Mouse (Mus musculus): Measurements from ENCODE around the gene Dcun1d1. TPM values are rescaled to one million over a fixed set of nuclear protein-coding genes. Genes with fewer than 3 reads are reported as not detected.

Gene Dcun1d1
- polyA plus RNA-seq, 1 experiment = 28.0 TPM

- Histone ChIP-seq H3K27ac (ENCODE audit: control insufficient read depth, insufficient read depth, low read depth, low read length, poor library complexity) (no peak overlapping the region), H3K4me3 (replicated peaks; ENCODE audit: control insufficient read depth, low read depth, low read length) (no peak overlapping the region), H3K4me1 (ENCODE audit: control insufficient read depth, insufficient read depth, low read length) (peaks cover 3% of the 10 kb centered on the region; the same call in 1 of the 2 replicates)
- TF ChIP-seq POLR2A (IDR thresholded peaks at IDR 0.05; ENCODE audit: borderline replicate concordance, control insufficient read depth, low read depth, low read length) = no peak
- TF ChIP-seq CTCF (IDR thresholded peaks at IDR 0.05; ENCODE audit: control insufficient read depth, insufficient read depth, low read length) = no peak
- 12% methylated on average over 4 of the region's 4 CpGs for WGBS
Observed at GRCm38 (mm10) chr3:35964928-35965327, 27.7 kb upstream of the Dcun1d1 start.

- Histone ChIP-seq H3K4me1 (ENCODE audit: control insufficient read depth, insufficient read depth, low read length) (peaks cover 3% of the 10 kb centered on the region; the same call in 1 of the 2 replicates), H3K4me3 (replicated peaks; ENCODE audit: control insufficient read depth, low read depth, low read length) (no peak overlapping the region), H3K27ac (ENCODE audit: control insufficient read depth, insufficient read depth, low read depth, low read length, poor library complexity) (no peak overlapping the region)
- WGBS = 81% methylated on average over 5 of the region's 5 CpGs
- TF ChIP-seq CTCF (IDR thresholded peaks at IDR 0.05; ENCODE audit: control insufficient read depth, insufficient read depth, low read length) (no peak), POLR2A (IDR thresholded peaks at IDR 0.05; ENCODE audit: borderline replicate concordance, control insufficient read depth, low read depth, low read length) (no peak)
Observed at GRCm38 (mm10) chr3:35963921-35964320, 26.7 kb upstream of the Dcun1d1 start.

- Histone ChIP-seq H3K27ac (ENCODE audit: control insufficient read depth, insufficient read depth, low read depth, low read length, poor library complexity) (no peak overlapping the region), H3K4me3 (replicated peaks; ENCODE audit: control insufficient read depth, low read depth, low read length) (no peak overlapping the region), H3K4me1 (ENCODE audit: control insufficient read depth, insufficient read depth, low read length) (peaks cover 3% of the 10 kb centered on the region; the same call in 1 of the 2 replicates)
- TF ChIP-seq POLR2A (IDR thresholded peaks at IDR 0.05; ENCODE audit: borderline replicate concordance, control insufficient read depth, low read depth, low read length) (no peak), CTCF (IDR thresholded peaks at IDR 0.05; ENCODE audit: control insufficient read depth, insufficient read depth, low read length) (no peak)
- 85% methylated on average over 4 of the region's 4 CpGs for WGBS
Observed at GRCm38 (mm10) chr3:35963401-35963800, 26.2 kb upstream of the Dcun1d1 start.

- peaks cover 3% of the 10 kb centered on the region; the same call in 1 of the 2 replicates for H3K4me1 ChIP-seq (ENCODE audit: control insufficient read depth, insufficient read depth, low read length)
- no peak overlapping the region for H3K4me3 ChIP-seq (replicated peaks; ENCODE audit: control insufficient read depth, low read depth, low read length)
- TF ChIP-seq CTCF (IDR thresholded peaks at IDR 0.05; ENCODE audit: control insufficient read depth, insufficient read depth, low read length) = peak; percentile 17; the same call in 1 of the 2 replicates
- TF ChIP-seq POLR2A (IDR thresholded peaks at IDR 0.05; ENCODE audit: borderline replicate concordance, control insufficient read depth, low read depth, low read length) = no peak
- no peak overlapping the region for H3K27ac ChIP-seq (ENCODE audit: control insufficient read depth, insufficient read depth, low read depth, low read length, poor library complexity)
- WGBS = 82% methylated on average over 5 of the region's 5 CpGs
Observed at GRCm38 (mm10) chr3:35962967-35963366, 25.7 kb upstream of the Dcun1d1 start.

GRCm38 (mm10) chr3:35957230-35957629, 20.0 kb upstream of the Dcun1d1 start:
- Histone ChIP-seq H3K4me3 (replicated peaks; ENCODE audit: control insufficient read depth, low read depth, low read length) (no peak overlapping the region), H3K27ac (ENCODE audit: control insufficient read depth, insufficient read depth, low read depth, low read length, poor library complexity) (no peak overlapping the region), H3K4me1 (ENCODE audit: control insufficient read depth, insufficient read depth, low read length) (no peaks in the 10 kb centered on the region)
- WGBS = 90% methylated on average over 3 of the region's 3 CpGs
- TF ChIP-seq POLR2A (IDR thresholded peaks at IDR 0.05; ENCODE audit: borderline replicate concordance, control insufficient read depth, low read depth, low read length) = no peak
- no peak for TF ChIP-seq CTCF (IDR thresholded peaks at IDR 0.05; ENCODE audit: control insufficient read depth, insufficient read depth, low read length)

GRCm38 (mm10) chr3:35954901-35955575, 17.8 kb upstream of the Dcun1d1 start:
- no peak overlapping the region for H3K27ac ChIP-seq (ENCODE audit: control insufficient read depth, insufficient read depth, low read depth, low read length, poor library complexity)
- no peaks in the 10 kb centered on the region for H3K4me1 ChIP-seq (ENCODE audit: control insufficient read depth, insufficient read depth, low read length)
- no peak for TF ChIP-seq POLR2A (IDR thresholded peaks at IDR 0.05; ENCODE audit: borderline replicate concordance, control insufficient read depth, low read depth, low read length)
- WGBS = 90% methylated on average over 11 of the region's 11 CpGs
- no peak overlapping the region for H3K4me3 ChIP-seq (replicated peaks; ENCODE audit: control insufficient read depth, low read depth, low read length)

GRCm38 (mm10) chr3:35953816-35954215, 16.6 kb upstream of the Dcun1d1 start:
- 85% methylated on average over 6 of the region's 6 CpGs for WGBS
- TF ChIP-seq POLR2A (IDR thresholded peaks at IDR 0.05; ENCODE audit: borderline replicate concordance, control insufficient read depth, low read depth, low read length) (no peak), CTCF (IDR thresholded peaks at IDR 0.05; ENCODE audit: control insufficient read depth, insufficient read depth, low read length) (no peak)
- H3K4me3 ChIP-seq (replicated peaks; ENCODE audit: control insufficient read depth, low read depth, low read length) = no peak overlapping the region
- no peak overlapping the region for H3K27ac ChIP-seq (ENCODE audit: control insufficient read depth, insufficient read depth, low read depth, low read length, poor library complexity)
- no peaks in the 10 kb centered on the region for H3K4me1 ChIP-seq (ENCODE audit: control insufficient read depth, insufficient read depth, low read length)

GRCm38 (mm10) chr3:35953184-35953583, 15.9 kb upstream of the Dcun1d1 start:
- TF ChIP-seq CTCF (IDR thresholded peaks at IDR 0.05; ENCODE audit: control insufficient read depth, insufficient read depth, low read length) = no peak
- no peak for TF ChIP-seq POLR2A (IDR thresholded peaks at IDR 0.05; ENCODE audit: borderline replicate concordance, control insufficient read depth, low read depth, low read length)
- no peak overlapping the region for H3K4me3 ChIP-seq (replicated peaks; ENCODE audit: control insufficient read depth, low read depth, low read length)
- no peaks in the 10 kb centered on the region for H3K4me1 ChIP-seq (ENCODE audit: control insufficient read depth, insufficient read depth, low read length)
- WGBS = 83% methylated on average over 1 of the region's 1 CpGs
- no peak overlapping the region for H3K27ac ChIP-seq (ENCODE audit: control insufficient read depth, insufficient read depth, low read depth, low read length, poor library complexity)

Data from bone marrow, adult 2 months (tissue).